Mouse (Mus musculus): Measurements from ENCODE around the gene Comt. TPM values are rescaled to one million over a fixed set of nuclear protein-coding genes. Genes with fewer than 3 reads are reported as not detected.
A peak's percentile ranks its signal among the peaks of the same experiment; 100 is the strongest.

Comt gene
- total RNA-seq, 2 experiments from 2014 or later, result 116 to 122 TPM

GRCm38 (mm10) chr16:18430641-18431212, 4.1 kb upstream of the Comt start:
- DNase-seq, result no peak

- DNase-seq, result no peak
Measured at GRCm38 (mm10) chr16:18429641-18430040, 3.0 kb upstream of the Comt start.

GRCm38 (mm10) chr16:18428516-18429042, 1.9 kb upstream of the Comt start:
- no peak for DNase-seq

GRCm38 (mm10) chr16:18428011-18428515, 1.4 kb upstream of the Comt start:
- no peak for DNase-seq

- DNase-seq, result peak; percentile 84
Measured at GRCm38 (mm10) chr16:18426215-18426791, 349 bp downstream of the Comt start, which contains the start of gene Txnrd2. Txnrd2 (plus strand) TSS chr16:18426384.

GRCm38 (mm10) chr16:18425475-18426214, 1.0 kb downstream of the Comt start:
- DNase-seq, result peak; percentile 24

- DNase-seq, result no peak
Measured at GRCm38 (mm10) chr16:18424364-18425045, 2.1 kb downstream of the Comt start.

- DNase-seq, result no peak
Measured at GRCm38 (mm10) chr16:18423915-18424265, 2.8 kb downstream of the Comt start.

- DNase-seq, result no peak
Measured at GRCm38 (mm10) chr16:18423203-18423914, 3.3 kb downstream of the Comt start.

- DNase-seq, result no peak
Measured at GRCm38 (mm10) chr16:18420571-18420970, 6.1 kb downstream of the Comt start.

- DNase-seq, result no peak
Measured at GRCm38 (mm10) chr16:18419603-18420026, 7.0 kb downstream of the Comt start.

- no peak for DNase-seq
Measured at GRCm38 (mm10) chr16:18418756-18419602, 7.7 kb downstream of the Comt start.

GRCm38 (mm10) chr16:18417491-18417890, 9.2 kb downstream of the Comt start:
- DNase-seq, result no peak

- no peak for DNase-seq
Measured at GRCm38 (mm10) chr16:18416837-18417236, 9.8 kb downstream of the Comt start.

- peak; percentile 64 for DNase-seq
Measured at GRCm38 (mm10) chr16:18416094-18416761, 10.4 kb downstream of the Comt start.

GRCm38 (mm10) chr16:18413032-18413816, 13.4 kb downstream of the Comt start:
- no peak for DNase-seq

- peak; percentile 72 for DNase-seq
Measured at GRCm38 (mm10) chr16:18411802-18412476, 14.7 kb downstream of the Comt start.

- DNase-seq, result no peak
Measured at GRCm38 (mm10) chr16:18411026-18411649, 15.5 kb downstream of the Comt start.

GRCm38 (mm10) chr16:18410418-18410817, 16.2 kb downstream of the Comt start:
- DNase-seq, result no peak

All from heart, postnatal 4 days (tissue).